Mouse (Mus musculus) embryo, embryonic 10 days (tissue): ENCODE data around the gene Fam186a.
A peak's percentile ranks its signal among the peaks of the same experiment; 100 is the strongest.
"Not testable (repeated sequence)": the region's sequence is repeated elsewhere in the genome, so short reads cannot be mapped to it uniquely, and the experiment has no call there.

ENCODE experiments used
- DNase-seq: peaks from one replicate; pipeline ENCODE4 v3.0.0-alpha.2; 2015; ENCODE audit warnings: low spot score

The Fam186a gene

GRCm38 (mm10) chr15:99934501-99934900 lies 32.4 kb downstream of the Fam186a start:
- no peak for DNase-seq

- DNase-seq, result no peak
These were observed 35.6 kb downstream of the Fam186a start for GRCm38 (mm10) chr15:99931231-99931630.

- no peak for DNase-seq
These were observed 47.2 kb downstream of the Fam186a start for GRCm38 (mm10) chr15:99919601-99920158.

- DNase-seq, result no peak
These were observed 49.6 kb downstream of the Fam186a start for GRCm38 (mm10) chr15:99917264-99917663.

- no peak for DNase-seq
These were observed 52.2 kb downstream of the Fam186a start for GRCm38 (mm10) chr15:99914613-99915012.

GRCm38 (mm10) chr15:99911785-99912184 lies 55.1 kb downstream of the Fam186a start:
- DNase-seq, result no peak

- DNase-seq, result peak; percentile 47
These were observed 57.4 kb downstream of the Fam186a start for GRCm38 (mm10) chr15:99909339-99909996.

- DNase-seq, result no peak
These were observed 59.3 kb downstream of the Fam186a start for GRCm38 (mm10) chr15:99907514-99907913.

- no peak for DNase-seq
These were observed 59.8 kb downstream of the Fam186a start for GRCm38 (mm10) chr15:99907041-99907440.

GRCm38 (mm10) chr15:99904841-99905240 lies 62.0 kb downstream of the Fam186a start:
- DNase-seq, result no peak

GRCm38 (mm10) chr15:99904333-99904732 lies 62.5 kb downstream of the Fam186a start:
- DNase-seq, result peak; percentile 84

GRCm38 (mm10) chr15:99903227-99903626 lies 63.6 kb downstream of the Fam186a start:
- DNase-seq, result no peak

GRCm38 (mm10) chr15:99902786-99903185 lies 64.1 kb downstream of the Fam186a start:
- DNase-seq, result no peak

GRCm38 (mm10) chr15:99896621-99897020 lies 70.2 kb downstream of the Fam186a start:
- no peak for DNase-seq

GRCm38 (mm10) chr15:99891355-99891754 lies 75.5 kb downstream of the Fam186a start:
- no peak for DNase-seq

- DNase-seq, result peak; percentile 18
These were observed 76.2 kb downstream of the Fam186a start for GRCm38 (mm10) chr15:99890412-99891236.

GRCm38 (mm10) chr15:99889275-99889874 lies 77.5 kb downstream of the Fam186a start:
- no peak for DNase-seq

GRCm38 (mm10) chr15:99887130-99887529 lies 79.7 kb downstream of the Fam186a start:
- not testable (repeated sequence) for DNase-seq

- DNase-seq, result no peak
These were observed 82.8 kb downstream of the Fam186a start for GRCm38 (mm10) chr15:99884038-99884437.

- no peak for DNase-seq
These were observed 88.3 kb downstream of the Fam186a start for GRCm38 (mm10) chr15:99878541-99878940.

GRCm38 (mm10) chr15:99875334-99875869 lies 91.5 kb downstream of the Fam186a start, which contains the start of gene Lima1:
Lima1 (minus strand) TSS chr15:99875456.
- peak; percentile 95 for DNase-seq
